Mouse (Mus musculus): ENCODE measurements around the gene Cox6b1. TPM values are rescaled to one million over a fixed set of nuclear protein-coding genes. Genes with fewer than 3 reads are reported as not detected.

The Cox6b1 gene
- total and polyA plus RNA-seq, 2 experiments from 2014 or later = 1,408 to 4,395 TPM

GRCm38 (mm10) chr7:30567555-30567954, 58.4 kb downstream of the Cox6b1 start:
- 88% methylated on average over 11 of the region's 11 CpGs for WGBS
- Histone ChIP-seq H3K9ac (replicated peaks; ENCODE audit: low read depth, low read length) (no peak overlapping the region), H3K4me1 (ENCODE audit: control insufficient read depth, insufficient read depth) (peaks cover 7% of the 10 kb centered on the region; the same call in 1 of the 2 replicates), H3K9me3 (replicated peaks; ENCODE audit: control insufficient read depth, low read length) (no peaks in the 10 kb centered on the region), H3K4me3 (ENCODE audit: low read depth, low read length) (no peak overlapping the region), H3K36me3 (replicated peaks; ENCODE audit: control insufficient read depth, insufficient read depth, low read length) (peaks cover 77% of the 10 kb centered on the region), H3K4me2 (ENCODE audit: low read depth, low read length) (no peak overlapping the region), H3K27me3 (ENCODE audit: control insufficient read depth, insufficient read depth, low read length) (no peaks in the 10 kb centered on the region), H3K27ac (ENCODE audit: low read depth) (no peak overlapping the region)
- ATAC-seq (ENCODE audit: insufficient read depth, low read depth) (no peak), DNase-seq (ENCODE audit: low spot score) (no peak)
- TF ChIP-seq CTCF (IDR thresholded peaks at IDR 0.05; ENCODE audit: low read depth) (no peak), EP300 (IDR thresholded peaks at IDR 0.05; ENCODE audit: low read depth) (no peak)

Small RNAs within 50 kb of the gene (microRNA-seq; reads per million reads assigned to microRNA genes)
- gene Mir3569 = not detected

Other genes starting within 250 kb of the Cox6b1 start
Only the 30 nearest of the 32 such genes appear.
- 15.2 and 31.2 TPM in 2 replicates for gene Tyrobp, start 212.4 kb downstream of the Cox6b1 start, total RNA-seq (2014; rRNA removed; ENCODE audit: low replicate concordance)
- 30.4 and 35.8 TPM in 2 replicates for gene Tyrobp, start 212.4 kb downstream of the Cox6b1 start, polyA plus RNA-seq (2015; fragmentation: Nextera tagmentation; extraction: Ambion mirVana)
- gene Hcst, start 206.3 kb downstream of the Cox6b1 start, total RNA-seq (2014; rRNA removed; ENCODE audit: low replicate concordance) = not detected in 2 replicates
- gene Hcst, start 206.3 kb downstream of the Cox6b1 start, polyA plus RNA-seq (2015; fragmentation: Nextera tagmentation; extraction: Ambion mirVana) = 1.1 and 1.4 TPM in 2 replicates
- gene Nfkbid, start 204.4 kb downstream of the Cox6b1 start, total RNA-seq (2014; rRNA removed; ENCODE audit: low replicate concordance) = 0.19 and 5.0 TPM in 2 replicates
- 0.38 and 0.44 TPM in 2 replicates for gene Nfkbid, start 204.4 kb downstream of the Cox6b1 start, polyA plus RNA-seq (2015; fragmentation: Nextera tagmentation; extraction: Ambion mirVana)
- gene Aplp1, start 180.6 kb downstream of the Cox6b1 start, total RNA-seq (2014; rRNA removed; ENCODE audit: low replicate concordance) = 3.6 and 11.4 TPM in 2 replicates
- gene Aplp1, start 180.6 kb downstream of the Cox6b1 start, polyA plus RNA-seq (2015; fragmentation: Nextera tagmentation; extraction: Ambion mirVana) = 4.2 and 5.2 TPM in 2 replicates
- gene Kirrel2, start 168.5 kb downstream of the Cox6b1 start, total RNA-seq (2014; rRNA removed; ENCODE audit: low replicate concordance) = not detected in 2 replicates
- gene Kirrel2, start 168.5 kb downstream of the Cox6b1 start, polyA plus RNA-seq (2015; fragmentation: Nextera tagmentation; extraction: Ambion mirVana) = 0.15 TPM in 1 of 2 replicates, not detected in the other
- not detected in 2 replicates for gene Nphs1, start 167.8 kb downstream of the Cox6b1 start, total RNA-seq (2014; rRNA removed; ENCODE audit: low replicate concordance)
- 0.05 TPM in 1 of 2 replicates, not detected in the other for gene Nphs1, start 167.8 kb downstream of the Cox6b1 start, polyA plus RNA-seq (2015; fragmentation: Nextera tagmentation; extraction: Ambion mirVana)
- gene Prodh2, start 132.5 kb downstream of the Cox6b1 start, total RNA-seq (2014; rRNA removed; ENCODE audit: low replicate concordance) = not detected in 2 replicates
- gene Prodh2, start 132.5 kb downstream of the Cox6b1 start, polyA plus RNA-seq (2015; fragmentation: Nextera tagmentation; extraction: Ambion mirVana) = not detected in 2 replicates
- 0.31 and 4.3 TPM in 2 replicates for gene Arhgap33, start 91.1 kb downstream of the Cox6b1 start, total RNA-seq (2014; rRNA removed; ENCODE audit: low replicate concordance)
- 0.80 and 1.0 TPM in 2 replicates for gene Arhgap33, start 91.1 kb downstream of the Cox6b1 start, polyA plus RNA-seq (2015; fragmentation: Nextera tagmentation; extraction: Ambion mirVana)
- gene Hspb6, start 74.0 kb downstream of the Cox6b1 start, total RNA-seq (2014; rRNA removed; ENCODE audit: low replicate concordance) = 72.0 and 93.3 TPM in 2 replicates
- gene Hspb6, start 74.0 kb downstream of the Cox6b1 start, polyA plus RNA-seq (2015; fragmentation: Nextera tagmentation; extraction: Ambion mirVana) = 339 and 340 TPM in 2 replicates
- gene Proser3, start 73.9 kb downstream of the Cox6b1 start, total RNA-seq (2014; rRNA removed; ENCODE audit: low replicate concordance) = 6.5 and 7.1 TPM in 2 replicates
- 2.5 and 3.2 TPM in 2 replicates for gene Proser3, start 73.9 kb downstream of the Cox6b1 start, polyA plus RNA-seq (2015; fragmentation: Nextera tagmentation; extraction: Ambion mirVana)
- 11.9 and 19.7 TPM in 2 replicates for gene Lin37, start 66.3 kb downstream of the Cox6b1 start, total RNA-seq (2014; rRNA removed; ENCODE audit: low replicate concordance)
- gene Lin37, start 66.3 kb downstream of the Cox6b1 start, polyA plus RNA-seq (2015; fragmentation: Nextera tagmentation; extraction: Ambion mirVana) = 26.2 and 27.1 TPM in 2 replicates
- 36.9 and 41.9 TPM in 2 replicates for gene U2af1l4, start 62.9 kb downstream of the Cox6b1 start, total RNA-seq (2014; rRNA removed; ENCODE audit: low replicate concordance)
- gene U2af1l4, start 62.9 kb downstream of the Cox6b1 start, polyA plus RNA-seq (2015; fragmentation: Nextera tagmentation; extraction: Ambion mirVana) = 120 and 123 TPM in 2 replicates
- 0.08 and 0.61 TPM in 2 replicates for gene Gm49396, start 62.8 kb downstream of the Cox6b1 start, total RNA-seq (2014; rRNA removed; ENCODE audit: low replicate concordance)
- 3.0 and 3.4 TPM in 2 replicates for gene Gm49396, start 62.8 kb downstream of the Cox6b1 start, polyA plus RNA-seq (2015; fragmentation: Nextera tagmentation; extraction: Ambion mirVana)
- gene Psenen, start 62.5 kb downstream of the Cox6b1 start, total RNA-seq (2014; rRNA removed; ENCODE audit: low replicate concordance) = 106 and 130 TPM in 2 replicates
- 130 and 133 TPM in 2 replicates for gene Psenen, start 62.5 kb downstream of the Cox6b1 start, polyA plus RNA-seq (2015; fragmentation: Nextera tagmentation; extraction: Ambion mirVana)
- 0.54 and 3.3 TPM in 2 replicates for gene Igflr1, start 60.7 kb downstream of the Cox6b1 start, total RNA-seq (2014; rRNA removed; ENCODE audit: low replicate concordance)
- 0.94 and 1.9 TPM in 2 replicates for gene Igflr1, start 60.7 kb downstream of the Cox6b1 start, polyA plus RNA-seq (2015; fragmentation: Nextera tagmentation; extraction: Ambion mirVana)
- 12.1 and 13.4 TPM in 2 replicates for gene Kmt2b, start 37.4 kb downstream of the Cox6b1 start, total RNA-seq (2014; rRNA removed; ENCODE audit: low replicate concordance)
- gene Kmt2b, start 37.4 kb downstream of the Cox6b1 start, polyA plus RNA-seq (2015; fragmentation: Nextera tagmentation; extraction: Ambion mirVana) = 2.9 and 3.2 TPM in 2 replicates
- not detected in 2 replicates for gene Zbtb32, start 27.2 kb downstream of the Cox6b1 start, total RNA-seq (2014; rRNA removed; ENCODE audit: low replicate concordance)
- 0.11 and 0.27 TPM in 2 replicates for gene Zbtb32, start 27.2 kb downstream of the Cox6b1 start, polyA plus RNA-seq (2015; fragmentation: Nextera tagmentation; extraction: Ambion mirVana)
- 1.1 and 73.4 TPM in 2 replicates for gene Upk1a, start 13.3 kb downstream of the Cox6b1 start, total RNA-seq (2014; rRNA removed; ENCODE audit: low replicate concordance)
- gene Upk1a, start 13.3 kb downstream of the Cox6b1 start, polyA plus RNA-seq (2015; fragmentation: Nextera tagmentation; extraction: Ambion mirVana) = 0.56 and 0.60 TPM in 2 replicates
- gene Etv2, start 9.7 kb upstream of the Cox6b1 start, total RNA-seq (2014; rRNA removed; ENCODE audit: low replicate concordance) = not detected in 2 replicates
- gene Etv2, start 9.7 kb upstream of the Cox6b1 start, polyA plus RNA-seq (2015; fragmentation: Nextera tagmentation; extraction: Ambion mirVana) = not detected in 2 replicates
- 93.4 and 114 TPM in 2 replicates for gene Rbm42, start 24.2 kb upstream of the Cox6b1 start, total RNA-seq (2014; rRNA removed; ENCODE audit: low replicate concordance)
- gene Rbm42, start 24.2 kb upstream of the Cox6b1 start, polyA plus RNA-seq (2015; fragmentation: Nextera tagmentation; extraction: Ambion mirVana) = 71.3 and 71.6 TPM in 2 replicates
- 17.5 and 19.8 TPM in 2 replicates for gene Haus5, start 38.8 kb upstream of the Cox6b1 start, total RNA-seq (2014; rRNA removed; ENCODE audit: low replicate concordance)
- gene Haus5, start 38.8 kb upstream of the Cox6b1 start, polyA plus RNA-seq (2015; fragmentation: Nextera tagmentation; extraction: Ambion mirVana) = 9.5 and 10.5 TPM in 2 replicates
- not detected in 2 replicates for gene Pmis2, start 45.5 kb upstream of the Cox6b1 start, total RNA-seq (2014; rRNA removed; ENCODE audit: low replicate concordance)
- gene Pmis2, start 45.5 kb upstream of the Cox6b1 start, polyA plus RNA-seq (2015; fragmentation: Nextera tagmentation; extraction: Ambion mirVana) = not detected in 2 replicates
- 1.5 and 6.6 TPM in 2 replicates for gene 2200002J24Rik, start 72.8 kb upstream of the Cox6b1 start, total RNA-seq (2014; rRNA removed; ENCODE audit: low replicate concordance)
- gene 2200002J24Rik, start 72.8 kb upstream of the Cox6b1 start, polyA plus RNA-seq (2015; fragmentation: Nextera tagmentation; extraction: Ambion mirVana) = 5.8 and 6.4 TPM in 2 replicates
- not detected in 2 replicates for gene Atp4a, start 86.1 kb upstream of the Cox6b1 start, total RNA-seq (2014; rRNA removed; ENCODE audit: low replicate concordance)
- gene Atp4a, start 86.1 kb upstream of the Cox6b1 start, polyA plus RNA-seq (2015; fragmentation: Nextera tagmentation; extraction: Ambion mirVana) = 0.04 TPM in 1 of 2 replicates, not detected in the other
- 228 and 261 TPM in 2 replicates for gene Tmem147, start 103.4 kb upstream of the Cox6b1 start, total RNA-seq (2014; rRNA removed; ENCODE audit: low replicate concordance)
- gene Tmem147, start 103.4 kb upstream of the Cox6b1 start, polyA plus RNA-seq (2015; fragmentation: Nextera tagmentation; extraction: Ambion mirVana) = 283 and 304 TPM in 2 replicates
- not detected in 2 replicates for gene Gapdhs, start 117.5 kb upstream of the Cox6b1 start, total RNA-seq (2014; rRNA removed; ENCODE audit: low replicate concordance)
- gene Gapdhs, start 117.5 kb upstream of the Cox6b1 start, polyA plus RNA-seq (2015; fragmentation: Nextera tagmentation; extraction: Ambion mirVana) = 0.16 TPM in 1 of 2 replicates, not detected in the other
- gene Sbsn, start 125.3 kb upstream of the Cox6b1 start, total RNA-seq (2014; rRNA removed; ENCODE audit: low replicate concordance) = 0.23 and 4.6 TPM in 2 replicates
- gene Sbsn, start 125.3 kb upstream of the Cox6b1 start, polyA plus RNA-seq (2015; fragmentation: Nextera tagmentation; extraction: Ambion mirVana) = 2.5 and 2.6 TPM in 2 replicates
- 1.1 and 8.1 TPM in 2 replicates for gene Dmkn, start 137.6 kb upstream of the Cox6b1 start, total RNA-seq (2014; rRNA removed; ENCODE audit: low replicate concordance)
- 10.4 and 13.8 TPM in 2 replicates for gene Dmkn, start 137.6 kb upstream of the Cox6b1 start, polyA plus RNA-seq (2015; fragmentation: Nextera tagmentation; extraction: Ambion mirVana)
- not detected in 2 replicates for gene Krtdap, start 161.7 kb upstream of the Cox6b1 start, total RNA-seq (2014; rRNA removed; ENCODE audit: low replicate concordance)
- gene Krtdap, start 161.7 kb upstream of the Cox6b1 start, polyA plus RNA-seq (2015; fragmentation: Nextera tagmentation; extraction: Ambion mirVana) = 0.40 and 1.3 TPM in 2 replicates
- gene Ffar2, start 197.6 kb upstream of the Cox6b1 start, total RNA-seq (2014; rRNA removed; ENCODE audit: low replicate concordance) = not detected in 2 replicates
- 0.05 TPM in 2 replicates for gene Ffar2, start 197.6 kb upstream of the Cox6b1 start, polyA plus RNA-seq (2015; fragmentation: Nextera tagmentation; extraction: Ambion mirVana)

Measured in heart, postnatal 0 days (tissue).